25 mouse cellular contexts compared by ENCODE assay signal in genomic region chr14:8219876-8220275, GRCm38 (mm10). TPM values are rescaled to one million over a fixed set of nuclear protein-coding genes. Genes with fewer than 3 reads are reported as not detected.
A peak's percentile ranks its signal among the peaks of the same experiment; 100 is the strongest.
DNase-seq lines count a peak whose midpoint lies in the region; ATAC-seq and TF ChIP-seq lines count a peak whose summit lies in the region.
"Had no signal": no experiment of that assay in that cellular context is flagged by ENCODE, and none has a peak within 500 bp of the region (broad histone marks: within the 10 kb centered on the region; RNA-seq: fewer than 3 reads in every experiment).

No protein-coding gene starts in this region.

- H3K4me2 ChIP-seq in hindbrain, postnatal 0 days (ENCODE audit: low read depth, low read length) = peak overlapping the region; percentile 0; the same call in 1 of the 2 replicates
- H3K4me2 ChIP-seq in hindbrain, embryonic 13.5 days = no peak overlapping the region
- H3K4me2 ChIP-seq: embryonic facial prominence, embryonic 15.5 days; heart, embryonic 12.5 days; intestine, embryonic 15.5 days had no signal

- no peak overlapping the region for H3K4me3 ChIP-seq in hindbrain, postnatal 0 days (ENCODE audit: low read length)
- H3K4me3 ChIP-seq in hindbrain, embryonic 13.5 days = no peak overlapping the region
- H3K4me3 ChIP-seq: embryonic facial prominence, embryonic 15.5 days; erythroblast, embryonic 14.5 days; heart, adult 2 months; heart, embryonic 12.5 days; hindbrain, embryonic 10.5 days; intestine, embryonic 15.5 days had no signal

- no peaks in the 10 kb centered on the region for H3K9me3 ChIP-seq in hindbrain, postnatal 0 days (ENCODE audit: low read length)
- H3K9me3 ChIP-seq in hindbrain, embryonic 13.5 days = no peaks in the 10 kb centered on the region
- H3K9me3 ChIP-seq: embryonic facial prominence, embryonic 15.5 days; forebrain, embryonic 10.5 days; heart, embryonic 12.5 days; hindbrain, embryonic 10.5 days; intestine, embryonic 15.5 days had no signal

- no peak overlapping the region for H3K27ac ChIP-seq in hindbrain, postnatal 0 days
- H3K27ac ChIP-seq in hindbrain, embryonic 13.5 days = no peak overlapping the region
- H3K27ac ChIP-seq: embryonic facial prominence, embryonic 15.5 days; heart, adult 2 months; hindbrain, embryonic 10.5 days; intestine, embryonic 15.5 days had no signal

- ATAC-seq in cerebellum, adult (ENCODE audit: insufficient number of reproducible peaks, low FRiP score, low TSS enrichment) = no peak
- no peak for ATAC-seq in hindbrain, postnatal 0 days
- ATAC-seq in hindbrain, embryonic 13.5 days (ENCODE audit: low FRiP score) = no peak
- ATAC-seq in activated CD4-positive, CD25-positive, alpha-beta regulatory T cell, adult 4 months = no peak
- ATAC-seq: CD4-positive, CD25-positive, alpha-beta regulatory T cell, adult 4 months; intestine, embryonic 15.5 days; Patski had no signal

- peak; percentile 43 for DNase-seq in cerebellum, adult 11-12 months
- no peak for DNase-seq in cerebellum, postnatal 14 days
- DNase-seq in cerebellum, postnatal 36 days = peak; percentile 13 to 18
- DNase-seq in hindbrain, postnatal 0 days (ENCODE audit: low spot score) = no peak
- DNase-seq: adrenal gland, adult 2 months; adrenal gland, postnatal 25 days; embryo, embryonic 11 days; gastrocnemius, postnatal 10 days; kidney, adult 18-20 months had no signal

- peaks cover 15% of the 10 kb centered on the region; the same call in 1 of the 2 replicates for H3K36me3 ChIP-seq in hindbrain, postnatal 0 days (ENCODE audit: insufficient read depth, low read length)
- H3K36me3 ChIP-seq in hindbrain, embryonic 13.5 days = peaks cover 13% of the 10 kb centered on the region
- H3K36me3 ChIP-seq: intestine, embryonic 15.5 days had no signal

- no peaks in the 10 kb centered on the region for H3K27me3 ChIP-seq in hindbrain, postnatal 0 days (ENCODE audit: insufficient read depth, low read length)
- H3K27me3 ChIP-seq in hindbrain, embryonic 13.5 days = peaks cover 32% of the 10 kb centered on the region
- H3K27me3 ChIP-seq: embryonic facial prominence, embryonic 15.5 days; heart, embryonic 12.5 days; intestine, embryonic 15.5 days; Patski had no signal

- 47% methylated on average over 11 of the region's 11 CpGs for WGBS in hindbrain, postnatal 0 days
- 34% methylated on average over 11 of the region's 11 CpGs for whole genome bisulfite sequencing in hindbrain, embryonic 13.5 days

- no peak overlapping the region for H3K9ac ChIP-seq in hindbrain, postnatal 0 days (replicated peaks; ENCODE audit: low read length)
- no peak overlapping the region for H3K9ac ChIP-seq in hindbrain, embryonic 13.5 days
- H3K9ac ChIP-seq: embryonic facial prominence, embryonic 15.5 days; heart, embryonic 12.5 days; intestine, embryonic 15.5 days had no signal

- TF ChIP-seq CTCF in hindbrain, postnatal 0 days (IDR thresholded peaks at IDR 0.05; ENCODE audit: low read depth) = no peak

- peaks cover 17% of the 10 kb centered on the region for H3K4me1 ChIP-seq in hindbrain, postnatal 0 days (ENCODE audit: insufficient read depth, low read length)
- H3K4me1 ChIP-seq in hindbrain, embryonic 13.5 days (replicated peaks) = peaks cover 37% of the 10 kb centered on the region

RNA-seq across cellular contexts. Expression of gene Kctd6, which starts 5.9 kb away (rescaled TPM):
- 15.2 and 21.1 TPM in 2 replicates for total RNA-seq in hindbrain, postnatal 0 days (2014; rRNA removed)
- polyA plus RNA-seq in hindbrain, postnatal 0 days (2015; fragmentation: Nextera tagmentation; extraction: Ambion mirVana) = 41.8 and 42.2 TPM in 2 replicates
- 4.1 and 5.1 TPM in 2 replicates for polyA plus RNA-seq in hindbrain, embryonic 13.5 days (2015; fragmentation: Nextera tagmentation; extraction: Ambion mirVana)
- polyA plus RNA-seq in activated CD4-positive, CD25-positive, alpha-beta regulatory T cell, adult 4 months (2017; shearing (Covaris generic)) = 1 to 10 TPM; 3.2 to 4.5 TPM

RNA-seq across cellular contexts. Expression of gene Acox2, which starts 39.3 kb away (rescaled TPM):
- 0.50 TPM in 1 of 2 replicates, not detected in the other for total RNA-seq in hindbrain, postnatal 0 days (2014; rRNA removed)
- 0.30 and 0.41 TPM in 2 replicates for polyA plus RNA-seq in hindbrain, postnatal 0 days (2015; fragmentation: Nextera tagmentation; extraction: Ambion mirVana)
- polyA plus RNA-seq in hindbrain, embryonic 13.5 days (2015; fragmentation: Nextera tagmentation; extraction: Ambion mirVana) = not detected in 2 replicates
- not detected for polyA plus RNA-seq in activated CD4-positive, CD25-positive, alpha-beta regulatory T cell, adult 4 months (2017; shearing (Covaris generic))
- total RNA-seq: common myeloid progenitor, adult 5-6 weeks had no signal
- polyA plus RNA-seq: CD4-positive, CD25-positive, alpha-beta regulatory T cell, adult 4 months; embryonic facial prominence, embryonic 11.5 days; erythroblast, embryonic 14.5 days; forebrain, embryonic 10.5 days; forebrain, embryonic 14.5 days; hindbrain, embryonic 10.5 days; kidney, embryonic 14.5 days had no signal

RNA-seq across cellular contexts. Expression of gene Pdhb, which starts 47.1 kb away (rescaled TPM):
- total RNA-seq in hindbrain, postnatal 0 days (2014; rRNA removed) = 123 and 135 TPM in 2 replicates
- polyA plus RNA-seq in hindbrain, postnatal 0 days (2015; fragmentation: Nextera tagmentation; extraction: Ambion mirVana) = 292 and 295 TPM in 2 replicates
- polyA plus RNA-seq in hindbrain, embryonic 13.5 days (2015; fragmentation: Nextera tagmentation; extraction: Ambion mirVana) = 246 and 250 TPM in 2 replicates
- 100 to 1,000 TPM; 117 to 121 TPM for polyA plus RNA-seq in activated CD4-positive, CD25-positive, alpha-beta regulatory T cell, adult 4 months (2017; shearing (Covaris generic))

Comparison
In these comparisons a context has a peak if more than half of its experiments do, and no peak if none do; other contexts are left out.
1. DNase-seq: peak in cerebellum, adult 11-12 months (single experiment) and cerebellum, postnatal 36 days (2 of 2); none in cerebellum, postnatal 14 days (0 of 2) and hindbrain, postnatal 0 days (single experiment).